Mouse (Mus musculus): Measurements from ENCODE around the gene Tcp11x2. TPM values are rescaled to one million over a fixed set of nuclear protein-coding genes. Genes with fewer than 3 reads are reported as not detected.

The Tcp11x2 gene
- not detected in 2 replicates for polyA plus RNA-seq (2016; fragmentation: Nextera tagmentation; extraction: Ambion mirVana)

DNA sequence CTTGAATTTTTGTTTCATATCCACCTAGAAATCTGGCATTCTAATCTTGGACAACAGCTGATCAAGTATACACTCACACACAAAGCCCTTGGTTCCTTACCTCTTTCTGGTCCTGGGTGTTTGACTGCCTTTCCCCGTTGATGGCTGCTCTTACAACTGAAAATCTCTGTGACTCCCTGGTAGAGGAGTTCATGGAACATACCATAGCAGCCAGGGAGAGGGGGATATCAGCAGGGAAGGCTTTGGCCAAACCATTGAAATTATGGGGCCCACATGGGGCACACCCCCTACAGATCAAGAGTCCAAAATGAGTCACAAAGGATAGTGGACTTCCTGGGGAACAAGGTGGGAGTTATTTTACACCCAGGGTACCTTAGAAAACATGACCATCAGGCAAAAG is at the start of gene Tcp11x2:
Gene Tcp11x2 (minus strand): TSS at position 158 of the 400 bp plus-strand sequence.
- ATAC-seq (ENCODE audit: insufficient number of reproducible peaks, low FRiP score), result no peak
- H3K36me3 ChIP-seq, result no peaks in the 10 kb centered on the region
- no peaks in the 10 kb centered on the region for H3K27me3 ChIP-seq (replicated peaks)
- no peak within 1 kb of the TSS for H3K27ac ChIP-seq (ENCODE audit: poor library complexity, severe bottlenecking)
- no peak within 1 kb of the TSS for H3K4me2 ChIP-seq
- H3K4me1 ChIP-seq (replicated peaks), result no peaks in the 10 kb centered on the region
- no peak within 1 kb of the TSS for H3K9ac ChIP-seq
- WGBS, result 53% methylated on average over 1 of the region's 1 CpGs
- H3K4me3 ChIP-seq, result no peak within 1 kb of the TSS
- no peaks in the 10 kb centered on the region for H3K9me3 ChIP-seq (replicated peaks)

DNA sequence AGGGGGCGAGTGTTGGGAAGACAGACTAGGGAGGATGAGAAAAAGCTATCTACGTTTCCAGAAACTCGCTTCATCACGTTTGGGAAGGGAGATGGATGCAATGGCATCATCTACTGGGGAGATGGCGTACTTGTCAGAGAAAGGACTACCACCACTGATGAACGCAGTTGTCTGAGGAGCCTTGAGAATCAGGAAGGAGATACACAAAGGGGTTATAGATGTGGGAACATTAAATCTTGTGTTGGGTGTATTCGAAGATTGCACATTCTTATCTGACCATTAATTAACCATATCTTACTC is 49.4 kb upstream of the Tcp11x2 start:
- Histone ChIP-seq H3K9me3 (replicated peaks) (no peaks in the 10 kb centered on the region), H3K27me3 (replicated peaks) (no peaks in the 10 kb centered on the region), H3K4me3 (peak overlapping the region; percentile 78), H3K36me3 (0 out of 2 replicates have a peak, but pooled peaks cover 8% of the 10 kb centered on the region), H3K4me1 (replicated peaks) (peaks cover 5% of the 10 kb centered on the region; the same call in 1 of the 2 replicates), H3K9ac (peak overlapping the region; percentile 85), H3K27ac (ENCODE audit: poor library complexity, severe bottlenecking) (0 out of 2 replicates have a peak overlapping the region, but pooled peaks have one; percentile 34), H3K4me2 (peak overlapping the region; percentile 69)
- 22% methylated on average over 7 of the region's 7 CpGs for WGBS
- no peak; the same call in 1 of the 2 replicates for ATAC-seq (ENCODE audit: insufficient number of reproducible peaks, low FRiP score)

GRCm38 (mm10) chrX:135742304-135743055 is 48.9 kb upstream of the Tcp11x2 start, which contains the start of the genes Armcx5 and Gprasp1:
Armcx5 (plus strand) TSS chrX:135742733.
Gprasp1 (plus strand) TSS chrX:135742733.
- 0 out of 2 replicates have a peak, but pooled peaks cover 8% of the 10 kb centered on the region for H3K36me3 ChIP-seq
- peak within 1 kb of the TSS; percentile 83 for H3K27ac ChIP-seq (ENCODE audit: poor library complexity, severe bottlenecking)
- H3K27me3 ChIP-seq (replicated peaks), result no peaks in the 10 kb centered on the region
- peak; percentile 96 for ATAC-seq (ENCODE audit: insufficient number of reproducible peaks, low FRiP score)
- H3K4me3 ChIP-seq, result peak within 1 kb of the TSS; percentile 78
- H3K9me3 ChIP-seq (replicated peaks), result no peaks in the 10 kb centered on the region
- peaks cover 5% of the 10 kb centered on the region; the same call in 1 of the 2 replicates for H3K4me1 ChIP-seq (replicated peaks)
- H3K4me2 ChIP-seq, result peak within 1 kb of the TSS; percentile 69
- 11% methylated on average over 47 of the region's 48 CpGs for WGBS
- peak within 1 kb of the TSS; percentile 85 for H3K9ac ChIP-seq

- Histone ChIP-seq H3K9me3 (replicated peaks) (no peaks in the 10 kb centered on the region), H3K4me3 (no peak overlapping the region), H3K36me3 (no peaks in the 10 kb centered on the region), H3K27me3 (replicated peaks) (no peaks in the 10 kb centered on the region), H3K4me2 (no peak overlapping the region), H3K9ac (no peak overlapping the region), H3K4me1 (replicated peaks) (peaks cover 5% of the 10 kb centered on the region; the same call in 1 of the 2 replicates), H3K27ac (ENCODE audit: poor library complexity, severe bottlenecking) (no peak overlapping the region)
- 87% methylated on average over 2 of the region's 2 CpGs for WGBS
- no peak for ATAC-seq (ENCODE audit: insufficient number of reproducible peaks, low FRiP score)
Measured at GRCm38 (mm10) chrX:135738730-135739520, 45.3 kb upstream of the Tcp11x2 start.

DNA sequence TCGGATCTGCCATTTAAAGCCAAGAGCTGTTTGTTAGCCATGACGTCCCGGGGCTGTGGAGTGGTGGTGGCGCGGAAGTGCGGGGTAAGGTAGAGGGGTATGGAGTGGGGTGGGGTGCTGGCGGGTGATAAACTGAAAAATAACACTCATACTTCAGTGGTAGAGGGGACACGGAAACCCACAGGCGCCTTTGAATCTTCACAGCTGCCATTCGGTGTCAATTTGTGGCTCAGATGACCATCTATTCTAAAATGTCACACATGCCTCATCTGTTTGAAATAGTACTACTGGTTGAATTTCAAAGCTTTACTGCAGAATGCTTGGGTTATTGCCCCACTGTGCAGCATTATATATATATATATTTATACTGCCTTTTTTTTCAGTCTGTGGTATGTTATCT is 31.6 kb upstream of the Tcp11x2 start, which contains the start of gene Tmsb15a:
Gene Tmsb15a (minus strand): TSS at position 101 of the 400 bp plus-strand sequence.
- Histone ChIP-seq H3K27ac (ENCODE audit: poor library complexity, severe bottlenecking) (no peak within 1 kb of the TSS), H3K4me2 (no peak within 1 kb of the TSS), H3K36me3 (no peaks in the 10 kb centered on the region), H3K9me3 (replicated peaks) (no peaks in the 10 kb centered on the region), H3K4me1 (replicated peaks) (no peaks in the 10 kb centered on the region), H3K9ac (no peak within 1 kb of the TSS), H3K4me3 (no peak within 1 kb of the TSS), H3K27me3 (replicated peaks) (0 out of 2 replicates have a peak, but pooled peaks cover 8% of the 10 kb centered on the region)
- WGBS, result 79% methylated on average over 10 of the region's 10 CpGs
- ATAC-seq (ENCODE audit: insufficient number of reproducible peaks, low FRiP score), result no peak

DNA sequence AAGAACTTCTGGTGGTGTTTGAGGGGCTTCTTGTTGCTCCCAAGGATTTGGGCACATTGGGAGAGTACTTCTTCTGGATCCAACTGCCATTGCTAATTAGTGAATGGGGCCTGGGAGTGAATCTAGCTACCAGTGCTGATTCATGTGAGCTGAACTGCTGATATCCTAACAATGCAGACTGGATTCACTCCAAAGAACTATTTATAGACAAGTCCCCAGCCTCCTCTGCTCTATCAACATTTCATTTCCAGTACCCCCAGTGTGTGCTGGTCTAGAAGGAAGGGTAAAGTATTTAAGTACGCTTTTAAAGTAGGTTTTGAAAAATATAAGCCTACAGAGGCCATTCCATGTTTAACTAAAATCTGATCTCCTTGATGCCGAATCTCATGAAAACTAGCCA is 19.3 kb upstream of the Tcp11x2 start:
- Histone ChIP-seq H3K4me2 (no peak overlapping the region), H3K9ac (no peak overlapping the region), H3K9me3 (replicated peaks) (no peaks in the 10 kb centered on the region), H3K36me3 (no peaks in the 10 kb centered on the region), H3K27ac (ENCODE audit: poor library complexity, severe bottlenecking) (0 out of 2 replicates have a peak overlapping the region, but pooled peaks have one; percentile 16), H3K4me1 (replicated peaks) (0 out of 2 replicates have a peak, but pooled peaks cover 2% of the 10 kb centered on the region), H3K4me3 (no peak overlapping the region), H3K27me3 (replicated peaks) (no peaks in the 10 kb centered on the region)
- ATAC-seq (ENCODE audit: insufficient number of reproducible peaks, low FRiP score), result no peak
- WGBS, result 56% methylated on average over 2 of the region's 2 CpGs

GRCm38 (mm10) chrX:135704349-135704748 is 10.8 kb upstream of the Tcp11x2 start:
- H3K36me3 ChIP-seq, result no peaks in the 10 kb centered on the region
- no peak for ATAC-seq (ENCODE audit: insufficient number of reproducible peaks, low FRiP score)
- no peak overlapping the region for H3K27ac ChIP-seq (ENCODE audit: poor library complexity, severe bottlenecking)
- H3K9me3 ChIP-seq (replicated peaks), result no peaks in the 10 kb centered on the region
- H3K4me1 ChIP-seq (replicated peaks), result no peaks in the 10 kb centered on the region
- H3K9ac ChIP-seq, result no peak overlapping the region
- H3K27me3 ChIP-seq (replicated peaks), result no peaks in the 10 kb centered on the region
- WGBS, result 25% methylated on average over 2 of the region's 2 CpGs
- H3K4me2 ChIP-seq, result no peak overlapping the region
- H3K4me3 ChIP-seq, result no peak overlapping the region

- no peak for ATAC-seq (ENCODE audit: insufficient number of reproducible peaks, low FRiP score)
- Histone ChIP-seq H3K4me1 (replicated peaks) (no peaks in the 10 kb centered on the region), H3K9ac (no peak overlapping the region), H3K9me3 (replicated peaks) (no peaks in the 10 kb centered on the region), H3K36me3 (no peaks in the 10 kb centered on the region), H3K27me3 (replicated peaks) (no peaks in the 10 kb centered on the region), H3K4me3 (no peak overlapping the region), H3K27ac (ENCODE audit: poor library complexity, severe bottlenecking) (no peak overlapping the region), H3K4me2 (no peak overlapping the region)
- WGBS, result 76% methylated on average over 1 of the region's 1 CpGs
Measured at GRCm38 (mm10) chrX:135703111-135703510, 9.5 kb upstream of the Tcp11x2 start.

GRCm38 (mm10) chrX:135687802-135688201 is 5.8 kb downstream of the Tcp11x2 start:
- Histone ChIP-seq H3K9me3 (replicated peaks) (no peaks in the 10 kb centered on the region), H3K4me3 (no peak overlapping the region), H3K4me2 (no peak overlapping the region), H3K27me3 (replicated peaks) (peaks cover 9% of the 10 kb centered on the region; the same call in 1 of the 2 replicates), H3K4me1 (replicated peaks) (no peaks in the 10 kb centered on the region), H3K9ac (no peak overlapping the region), H3K27ac (ENCODE audit: poor library complexity, severe bottlenecking) (no peak overlapping the region), H3K36me3 (no peaks in the 10 kb centered on the region)
- WGBS, result 75% methylated on average over 3 of the region's 3 CpGs
- ATAC-seq (ENCODE audit: insufficient number of reproducible peaks, low FRiP score), result no peak

DNA sequence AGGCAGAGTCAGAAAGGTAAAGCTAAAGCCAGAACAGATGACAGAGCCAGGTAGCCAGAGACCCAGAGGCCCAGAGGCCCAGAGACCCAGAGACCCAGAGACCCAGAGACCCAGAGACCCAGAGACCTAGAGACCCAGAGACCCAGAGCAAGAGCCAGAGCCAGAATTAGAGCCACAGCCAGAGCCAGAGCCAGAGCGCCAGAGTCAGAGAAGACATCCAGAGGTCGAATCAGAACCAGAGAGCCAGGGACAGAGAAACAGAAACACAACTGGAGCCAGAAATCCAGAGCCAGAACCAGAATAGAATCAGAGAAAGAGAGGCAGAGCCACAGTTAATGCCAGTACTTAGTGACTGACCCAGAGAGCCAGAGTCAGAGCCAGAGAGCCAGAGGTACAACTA is 11.7 kb downstream of the Tcp11x2 start:
- ATAC-seq (ENCODE audit: insufficient number of reproducible peaks, low FRiP score), result no peak
- Histone ChIP-seq H3K9ac (no peak overlapping the region), H3K27ac (ENCODE audit: poor library complexity, severe bottlenecking) (no peak overlapping the region), H3K9me3 (replicated peaks) (no peaks in the 10 kb centered on the region), H3K4me2 (no peak overlapping the region), H3K4me3 (no peak overlapping the region), H3K27me3 (replicated peaks) (peaks cover 12% of the 10 kb centered on the region; the same call in 1 of the 2 replicates), H3K4me1 (replicated peaks) (no peaks in the 10 kb centered on the region), H3K36me3 (no peaks in the 10 kb centered on the region)
- WGBS, result 62% methylated on average over 2 of the region's 2 CpGs

DNA sequence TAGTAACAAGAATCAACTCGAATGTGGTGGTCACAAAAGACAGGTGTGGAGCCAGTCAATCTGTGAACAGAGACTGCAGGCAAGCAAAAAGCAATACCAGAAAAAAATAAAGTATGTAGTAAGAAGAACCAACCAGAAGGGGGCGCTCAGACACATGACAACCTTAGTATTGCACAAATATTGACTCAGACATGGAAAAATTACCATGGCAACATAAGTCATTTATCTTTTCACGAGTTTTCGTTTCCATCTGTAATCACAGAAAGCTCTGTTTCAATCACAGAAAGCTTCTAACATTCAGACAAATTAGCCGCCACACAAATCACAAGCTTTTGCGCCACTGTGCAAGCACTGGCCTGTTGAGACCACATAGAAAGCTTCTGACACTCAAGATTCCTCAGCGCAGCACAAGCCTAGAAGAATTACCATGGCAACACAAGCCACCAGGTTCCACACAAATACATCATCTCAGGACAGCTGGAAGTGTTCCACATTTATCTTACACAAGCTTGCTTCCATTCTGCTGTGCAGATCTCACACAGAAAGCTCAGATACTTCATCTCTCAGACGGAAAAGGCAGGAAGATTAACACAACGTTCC is 41.3 kb downstream of the Tcp11x2 start:
- Histone ChIP-seq H3K27ac (ENCODE audit: poor library complexity, severe bottlenecking) (no peak overlapping the region), H3K4me1 (replicated peaks) (no peaks in the 10 kb centered on the region), H3K27me3 (replicated peaks) (no peaks in the 10 kb centered on the region), H3K36me3 (no peaks in the 10 kb centered on the region), H3K4me2 (no peak overlapping the region), H3K4me3 (no peak overlapping the region), H3K9ac (no peak overlapping the region), H3K9me3 (replicated peaks) (no peaks in the 10 kb centered on the region)
- ATAC-seq (ENCODE audit: insufficient number of reproducible peaks, low FRiP score), result no peak
- WGBS, result 41% methylated on average over 9 of the region's 9 CpGs
